Mouse (Mus musculus): ENCODE results near the gene Plxna4.

GRCm38 (mm10) chr6:32203389-32203788 lies 384.6 kb downstream of the Plxna4 start:
- no peak for TF ChIP-seq CTCF (IDR thresholded peaks at IDR 0.05; ENCODE audit: low read depth, low read length)
- TF ChIP-seq POLR2A (IDR thresholded peaks at IDR 0.05; ENCODE audit: borderline replicate concordance, low read depth, low read length) = no peak
